Mouse (Mus musculus): ENCODE results near the gene Zbtb7a.
A peak's percentile ranks its signal among the peaks of the same experiment; 100 is the strongest.
"Not testable (repeated sequence)": the region's sequence is repeated elsewhere in the genome, so short reads cannot be mapped to it uniquely, and the experiment has no call there.

The Zbtb7a gene

GRCm38 (mm10) chr10:81169411-81169900, 34.4 kb downstream of the Zbtb7a start:
- DNase-seq (ENCODE audit: low read depth) = peak; percentile 86

GRCm38 (mm10) chr10:81173132-81173531, 38.1 kb downstream of the Zbtb7a start:
- peak; percentile 93 for DNase-seq (ENCODE audit: low read depth)

DNA sequence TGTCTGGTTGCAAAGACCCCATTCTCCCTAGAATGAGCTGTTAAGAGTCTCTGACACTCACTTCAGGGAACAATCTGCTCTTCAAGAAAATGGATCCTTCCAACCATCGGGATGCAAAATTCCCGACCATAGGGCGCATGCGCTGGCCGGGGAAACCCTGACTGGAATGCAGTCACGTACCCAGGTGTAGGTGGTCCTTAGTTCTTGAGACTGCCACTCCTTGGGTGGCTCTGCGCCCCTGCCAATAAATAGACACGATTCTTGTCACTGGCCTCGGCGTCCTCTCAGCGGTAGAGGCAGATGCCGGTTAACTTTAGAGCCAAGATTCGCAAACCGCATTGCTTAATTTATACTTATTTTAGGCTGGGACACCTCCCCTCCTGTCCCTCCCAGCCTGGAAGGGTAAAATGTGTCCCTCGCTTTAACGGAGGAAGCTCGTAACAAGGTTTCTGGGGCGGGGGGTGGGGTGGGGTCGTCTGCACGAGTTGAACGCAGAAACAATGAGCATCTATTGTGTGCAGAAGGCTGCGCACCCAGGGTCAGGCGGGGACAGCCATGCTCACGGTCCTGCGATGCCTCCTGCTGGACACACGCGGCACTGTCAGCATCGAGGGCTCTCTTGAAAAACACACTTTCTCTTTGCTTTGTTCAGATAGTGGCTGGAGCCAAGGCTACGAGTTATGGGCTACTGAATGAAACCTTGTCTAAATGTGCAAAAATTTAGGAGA, 39.8 kb downstream of the Zbtb7a start:
- peak; percentile 93 for DNase-seq (ENCODE audit: low read depth)

GRCm38 (mm10) chr10:81175345-81175701, 40.3 kb downstream of the Zbtb7a start:
- DNase-seq (ENCODE audit: low read depth) = not testable (repeated sequence)

- DNase-seq (ENCODE audit: low read depth) = peak; percentile 58
Measured at GRCm38 (mm10) chr10:81175936-81176465, 41.0 kb downstream of the Zbtb7a start.

DNA sequence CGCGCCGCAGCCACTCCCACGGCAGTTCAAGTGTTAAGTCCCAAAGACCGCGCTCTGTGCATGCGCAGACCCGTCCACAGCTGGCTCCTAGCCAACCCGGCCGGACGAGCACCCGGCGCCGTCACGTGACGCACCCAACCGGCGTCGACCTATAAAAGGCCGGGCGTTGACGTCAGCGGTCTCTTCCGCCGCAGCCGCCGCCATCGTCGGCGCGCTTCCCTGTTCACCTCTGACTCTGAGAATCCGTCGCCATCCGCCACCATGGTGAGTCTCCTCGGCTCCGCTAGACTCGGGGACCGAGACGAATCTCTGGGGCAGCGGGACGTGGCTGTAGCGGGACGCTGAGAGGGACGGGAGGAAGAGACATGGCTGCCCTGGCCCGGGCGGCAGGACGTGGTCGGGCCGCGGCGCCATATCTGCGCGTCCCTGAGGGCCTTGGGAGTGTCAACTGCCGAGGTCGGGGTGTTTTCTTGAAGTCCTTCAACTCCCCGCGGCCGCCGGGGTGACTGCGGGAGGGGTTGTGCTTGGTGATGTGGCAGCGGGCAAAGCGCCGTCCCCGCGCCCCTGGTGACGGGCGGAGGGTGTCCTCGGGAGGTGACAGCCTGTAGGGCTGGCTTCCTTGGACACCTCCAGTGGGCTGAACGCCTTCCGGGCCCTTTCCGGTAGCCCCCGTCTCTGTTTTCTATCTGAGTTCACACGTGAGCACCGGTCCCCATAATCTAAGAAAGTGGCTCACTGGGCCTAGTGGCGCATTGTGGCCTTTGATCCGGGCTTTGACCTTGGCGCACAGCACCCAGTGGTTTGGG, 41.6 kb downstream of the Zbtb7a start, which contains the start of gene Eef2:
Eef2 (plus strand) TSS at position 166 of the 806 bp plus-strand sequence.
- DNase-seq (ENCODE audit: low read depth) = peak; percentile 99

DNA sequence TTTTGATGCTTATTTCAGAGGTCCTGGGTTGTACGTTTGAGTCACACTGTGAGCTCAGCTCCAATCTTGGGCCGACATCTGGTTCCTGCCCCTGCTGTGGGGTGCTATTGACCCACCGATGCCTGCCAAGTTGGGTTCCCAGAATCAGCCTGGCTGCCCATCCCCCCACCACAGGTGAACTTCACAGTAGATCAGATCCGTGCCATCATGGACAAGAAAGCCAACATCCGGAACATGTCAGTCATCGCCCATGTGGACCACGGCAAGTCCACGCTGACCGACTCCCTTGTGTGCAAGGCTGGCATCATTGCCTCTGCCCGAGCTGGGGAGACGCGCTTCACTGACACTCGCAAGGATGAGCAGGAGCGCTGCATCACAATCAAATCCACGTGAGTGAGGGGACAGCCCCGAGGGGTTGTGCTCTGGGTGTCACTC, 42.5 kb downstream of the Zbtb7a start:
- DNase-seq (ENCODE audit: low read depth) = peak; percentile 65

DNA sequence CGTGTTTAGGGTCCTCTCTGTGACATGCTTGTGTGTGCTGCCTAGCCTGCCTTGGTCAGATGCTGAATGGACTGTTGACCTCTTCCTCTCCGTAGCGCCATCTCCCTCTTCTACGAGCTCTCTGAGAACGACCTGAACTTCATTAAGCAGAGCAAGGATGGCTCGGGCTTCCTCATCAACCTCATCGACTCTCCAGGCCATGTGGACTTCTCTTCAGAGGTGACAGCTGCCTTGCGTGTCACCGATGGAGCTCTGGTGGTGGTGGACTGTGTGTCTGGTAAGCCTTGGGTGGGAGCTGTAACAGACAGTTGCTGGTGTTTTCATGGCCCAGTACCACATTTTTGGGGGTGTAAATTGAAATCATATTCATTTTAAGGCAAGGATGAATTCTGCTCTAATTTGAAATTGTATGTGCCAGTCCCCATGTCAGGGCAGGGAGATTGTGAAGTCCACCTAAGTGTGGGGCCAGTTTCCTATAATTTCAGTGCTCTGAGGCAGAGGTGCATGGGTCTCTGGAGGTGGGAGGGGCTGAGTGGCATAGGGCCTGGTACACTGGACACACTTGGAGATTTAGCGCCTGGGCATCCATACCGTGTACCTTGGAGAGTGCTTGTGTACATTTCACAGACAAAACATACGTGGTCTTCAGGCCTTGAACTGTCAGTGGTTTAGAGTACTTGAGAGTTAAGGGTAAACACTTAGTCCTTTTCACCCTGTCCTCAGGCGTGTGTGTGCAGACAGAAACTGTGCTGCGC, 43.1 kb downstream of the Zbtb7a start:
- no peak for DNase-seq (ENCODE audit: low read depth)

- no peak for DNase-seq (ENCODE audit: low read depth)
Measured at GRCm38 (mm10) chr10:81178927-81179326, 43.9 kb downstream of the Zbtb7a start.

GRCm38 (mm10) chr10:81179451-81180342, 44.7 kb downstream of the Zbtb7a start:
- DNase-seq (ENCODE audit: low read depth) = peak; percentile 35

- DNase-seq (ENCODE audit: low read depth) = peak; percentile 31
Measured at GRCm38 (mm10) chr10:81180946-81181345, 45.9 kb downstream of the Zbtb7a start.

DNA sequence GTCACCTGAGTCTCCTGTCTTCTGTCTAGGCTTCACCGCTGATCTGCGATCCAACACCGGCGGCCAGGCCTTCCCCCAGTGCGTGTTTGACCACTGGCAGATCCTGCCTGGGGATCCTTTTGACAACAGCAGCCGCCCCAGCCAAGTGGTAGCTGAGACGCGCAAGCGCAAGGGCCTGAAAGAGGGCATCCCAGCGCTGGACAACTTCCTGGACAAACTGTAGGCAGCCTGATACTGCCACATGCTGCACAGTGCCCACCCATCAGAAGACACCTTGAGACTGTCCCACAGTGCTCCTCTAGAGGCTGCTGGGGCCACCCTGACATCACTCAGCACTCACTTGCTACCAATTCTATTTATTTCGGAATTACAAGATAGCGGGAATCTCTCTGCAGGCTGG, 46.8 kb downstream of the Zbtb7a start:
- peak; percentile 37 for DNase-seq (ENCODE audit: low read depth)

GRCm38 (mm10) chr10:81182336-81183333, 47.6 kb downstream of the Zbtb7a start, which contains the start of gene Dapk3:
Gene Dapk3 (plus strand): TSS chr10:81183005.
- peak; percentile 100 for DNase-seq (ENCODE audit: low read depth)

DNA sequence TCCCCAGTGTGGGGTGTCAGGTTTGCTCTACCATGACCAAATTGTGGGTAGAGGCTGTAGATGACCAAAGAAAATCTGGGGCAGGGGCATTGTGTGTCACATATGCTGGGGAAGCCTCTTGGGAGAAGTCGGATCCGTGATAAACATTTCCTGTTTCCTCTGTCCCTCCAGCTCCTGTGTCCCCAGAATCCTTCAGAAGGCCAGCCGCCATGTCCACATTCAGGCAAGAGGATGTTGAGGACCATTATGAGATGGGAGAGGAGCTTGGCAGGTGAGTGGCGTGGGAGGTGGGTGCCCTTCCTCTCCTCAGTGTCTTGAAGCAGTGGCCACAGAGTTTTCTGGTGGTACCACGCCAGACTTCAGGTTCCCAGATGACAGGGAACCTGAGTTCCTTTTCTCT, 48.8 kb downstream of the Zbtb7a start, which contains the start of gene 4930442H23Rik:
4930442H23Rik (minus strand) TSS at position 45 of the 400 bp plus-strand sequence.
- no peak for DNase-seq (ENCODE audit: low read depth)

DNA sequence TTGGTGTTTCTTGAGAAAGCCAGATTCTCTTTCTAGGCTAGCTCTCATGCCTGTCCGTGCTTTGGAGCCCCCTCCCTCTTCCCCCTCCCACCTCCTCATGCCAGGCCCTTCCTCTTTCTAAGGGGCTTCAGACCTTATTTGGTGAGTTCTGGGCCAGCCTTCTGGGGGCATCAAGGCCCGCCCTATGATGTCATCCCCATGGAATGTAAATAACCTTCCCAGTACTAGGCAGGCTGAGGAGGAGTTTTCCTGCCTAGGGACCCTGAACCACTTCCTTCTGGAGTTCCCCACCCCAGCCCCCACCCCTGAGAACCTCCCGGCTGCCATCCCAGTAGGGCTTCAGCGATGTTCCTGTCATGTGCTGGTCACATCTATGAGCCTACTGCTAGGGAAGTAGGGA, 49.7 kb downstream of the Zbtb7a start:
- no peak for DNase-seq (ENCODE audit: low read depth)

DNA sequence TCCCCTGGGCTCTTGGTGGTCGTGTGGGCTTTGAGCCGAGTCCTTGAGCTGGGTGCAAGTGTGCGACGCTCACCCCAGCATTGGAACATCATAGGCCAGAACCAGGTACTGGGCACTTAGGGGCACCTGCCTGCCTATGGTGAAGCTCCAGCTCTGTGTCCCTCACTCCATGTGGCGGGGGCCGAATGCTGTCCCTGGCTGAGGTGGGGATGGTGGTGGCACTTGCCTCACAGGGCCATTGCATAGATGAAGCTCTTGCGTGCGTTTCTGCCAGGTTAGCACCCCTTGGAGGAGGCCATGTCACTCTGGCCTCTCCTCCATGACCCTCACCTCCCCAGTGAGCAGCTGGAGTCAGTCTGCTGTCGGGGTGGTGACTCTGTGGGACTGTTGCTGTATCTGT, 52.1 kb downstream of the Zbtb7a start:
- DNase-seq (ENCODE audit: low read depth) = no peak

DNA sequence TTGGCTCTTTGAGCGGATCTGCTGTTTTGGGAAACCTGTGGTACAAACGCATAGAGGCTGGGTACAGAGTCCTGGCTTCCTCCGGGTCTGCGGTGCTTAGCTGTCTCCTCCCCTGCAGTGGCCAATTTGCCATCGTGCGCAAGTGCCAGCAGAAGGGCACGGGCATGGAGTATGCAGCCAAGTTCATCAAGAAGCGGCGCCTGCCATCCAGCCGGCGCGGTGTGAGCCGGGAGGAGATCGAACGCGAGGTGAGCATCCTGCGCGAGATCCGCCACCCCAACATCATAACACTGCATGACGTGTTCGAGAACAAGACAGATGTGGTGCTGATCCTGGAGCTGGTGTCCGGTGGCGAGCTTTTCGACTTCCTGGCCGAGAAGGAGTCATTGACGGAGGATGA, 54.8 kb downstream of the Zbtb7a start:
- DNase-seq (ENCODE audit: low read depth) = no peak

- DNase-seq (ENCODE audit: low read depth) = peak; percentile 66
Measured at GRCm38 (mm10) chr10:81190236-81190911, 55.4 kb downstream of the Zbtb7a start.

DNA sequence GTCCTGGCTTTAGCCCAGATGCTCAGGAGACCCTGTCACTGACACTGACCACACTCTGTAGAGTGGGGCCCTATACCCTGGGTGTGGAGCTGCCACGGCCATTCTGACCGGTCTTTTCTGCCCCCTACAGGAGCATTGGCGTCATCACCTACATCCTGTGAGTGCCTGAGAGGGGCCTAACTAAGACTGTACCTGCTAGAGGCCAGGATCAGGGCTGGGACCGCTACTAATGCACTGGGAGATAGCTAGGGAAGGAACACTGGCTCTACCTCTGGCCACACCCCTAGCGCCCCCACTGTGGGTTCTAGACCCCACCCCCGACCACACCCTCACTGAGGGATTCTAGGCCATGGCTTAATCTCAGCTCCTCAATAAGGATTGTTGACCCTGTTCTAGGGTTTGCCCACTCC, 55.9 kb downstream of the Zbtb7a start:
- peak; percentile 54 for DNase-seq (ENCODE audit: low read depth)

Data from induced T-regulatory cell, adult 2 months (primary cell).